Mouse (Mus musculus) olfactory bulb, adult 2 months (tissue): Measurements from ENCODE around the gene Erg.

Experiments used
- CTCF ChIP-seq: fragments of 200-500 bp; IDR thresholded peaks from 2 replicates; pipeline ENCODE4 v1.5.1; 2012; ENCODE audit warnings: low read depth, mild to moderate bottlenecking, low read length, moderate library complexity; ENCODE audit not compliant: insufficient read depth
- POLR2A ChIP-seq: fragments of 200-500 bp; IDR thresholded peaks from 2 replicates; pipeline ENCODE4 v1.6.1; 2012; ENCODE audit warnings: mild to moderate bottlenecking, low read depth, low read length, moderate library complexity; ENCODE audit not compliant: insufficient read depth

DNA sequence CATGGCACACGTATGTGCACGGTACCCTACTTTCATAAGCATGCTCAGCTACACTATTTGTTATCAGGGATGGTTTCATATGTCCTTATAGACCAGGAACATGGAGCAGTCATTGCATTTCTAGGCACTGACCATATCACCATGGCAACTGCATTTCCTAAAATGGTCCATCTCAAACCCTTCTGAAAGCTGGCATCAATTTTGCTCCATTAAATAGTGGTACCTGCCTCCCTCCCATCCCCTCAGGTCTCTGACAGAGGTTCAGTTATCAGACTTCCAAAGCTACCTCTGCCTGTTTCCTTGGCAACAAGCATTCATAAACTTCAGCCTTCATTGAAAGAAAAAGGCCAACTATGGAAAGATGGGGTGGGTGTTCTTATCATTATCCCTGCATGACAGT is 118.5 kb downstream of the Erg start:
- TF ChIP-seq POLR2A = no peak
- no peak for TF ChIP-seq CTCF
